Mouse (Mus musculus) left cerebral cortex, postnatal 25 days (tissue): ENCODE measurements at regions not wholly inside any gene's neighbourhood (a gene's known extent, or its start where the extent isn't known, plus 50 kb on each side); places are given as distances from the start of the nearest gene placed in this dataset.
"Not testable (repeated sequence)": the region's sequence is repeated elsewhere in the genome, so short reads cannot be mapped to it uniquely, and the experiment has no call there.

Experiments
- DNase-seq, 2 experiments: peaks; one replicate each; pipeline ENCODE4 v3.0.0; 2022; ENCODE audit warnings: low spot score in 2 of 2, mixed read lengths in 1 of 2
- intact Hi-C: fragments of 180-260 bp; cut with DNase I; formaldehyde crosslinking; loops from one replicate; pipeline ENCODE4 v1.15.1; 2025

- intact Hi-C loops, DNase-seq: not testable (repeated sequence)
These were observed 633.6 kb downstream of the Jrkl start for GRCm38 (mm10) chr9:12611994-12612393.

GRCm38 (mm10) chr9:12598113-12598650, 647.4 kb downstream of the Jrkl start:
- intact Hi-C loops: no loop called here
- peak; percentile 1 to 48 for DNase-seq

GRCm38 (mm10) chr9:12587289-12588057, 658.2 kb downstream of the Jrkl start:
- intact Hi-C loops: no loop called here
- no peak for DNase-seq
